Mouse (Mus musculus) midbrain, embryonic 10.5 days (tissue): ENCODE measurements around the gene Olfr474. TPM values are rescaled to one million over a fixed set of nuclear protein-coding genes. Genes with fewer than 3 reads are reported as not detected.
"Not testable (repeated sequence)": the region's sequence is repeated elsewhere in the genome, so short reads cannot be mapped to it uniquely, and the experiment has no call there.

Source experiments
- DNase-seq: peaks from one replicate; pipeline ENCODE4 v3.0.0-alpha.2; 2017; ENCODE audit warnings: low spot score
- H3K27ac ChIP-seq: fragments of 300-500 bp; sonication (generic); replicated peaks from 2 replicates; pipeline ENCODE4 v1.5.1; 2016; ENCODE audit warnings: mild to moderate bottlenecking
- H3K27me3 ChIP-seq: fragments of 300-500 bp; sonication (generic); 2 replicates; pipeline ENCODE4 v1.6.1; 2016; ENCODE audit warnings: low read depth, mild to moderate bottlenecking; ENCODE audit not compliant: poor library complexity, severe bottlenecking
- H3K36me3 ChIP-seq: fragments of 300-500 bp; sonication (generic); 2 replicates; pipeline ENCODE4 v1.6.1; 2016; ENCODE audit warnings: mild to moderate bottlenecking, moderate library complexity
- H3K4me1 ChIP-seq: fragments of 300-500 bp; sonication (generic); 2 replicates; pipeline ENCODE4 v1.6.1; 2016
- H3K4me3 ChIP-seq: fragments of 300-500 bp; sonication (generic); 2 replicates; pipeline ENCODE4 v1.5.1; 2016; ENCODE audit warnings: mild to moderate bottlenecking, moderate library complexity
- H3K9me3 ChIP-seq: fragments of 300-500 bp; sonication (generic); replicated peaks from 2 replicates; pipeline ENCODE4 v1.6.1; 2016; ENCODE audit warnings: mild to moderate bottlenecking
- WGBS: fragments of 180-500 bp; shearing (Covaris S2); methylation state at CpG from one replicate; pipeline ENCODE4 v1.1.7; 2016; 5-methylcytosine and 5-hydroxymethylcytosine counted together
- polyA plus RNA-seq: library from polyadenylated mRNA; unstranded; fragments of >200 nt; fragmentation: Nextera tagmentation; extraction: Ambion mirVana; gene quantifications from 2 replicates; pipeline ENCODE4 v1.2.1, GENCODE M21; 2016

The Olfr474 gene
- polyA plus RNA-seq: not detected in 2 replicates

DNA sequence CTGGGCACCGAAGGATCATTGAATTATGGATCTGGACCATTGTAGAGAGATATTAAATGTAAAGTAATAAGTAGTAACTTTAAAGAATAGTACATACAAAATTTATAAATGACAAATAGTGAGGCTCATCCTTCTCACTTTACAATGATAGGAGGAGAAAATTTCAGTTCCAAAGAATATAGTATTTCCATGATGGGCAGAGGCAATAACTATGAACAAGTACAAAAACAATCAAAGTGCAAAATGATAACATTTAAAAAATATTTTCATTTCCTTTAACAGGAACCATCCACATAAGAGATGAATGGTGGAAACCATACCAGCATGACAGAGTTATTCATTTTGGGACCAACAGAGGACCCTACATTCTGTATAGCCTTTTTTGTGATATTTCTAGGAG, at the start of gene Olfr474:
Olfr474 (plus strand) TSS at position 301 of the 400 bp plus-strand sequence.
- Histone ChIP-seq H3K36me3 (no peaks in the 10 kb centered on the region), H3K27me3 (no peaks in the 10 kb centered on the region), H3K4me1 (no peaks in the 10 kb centered on the region), H3K27ac (no peak within 1 kb of the TSS), H3K4me3 (no peak within 1 kb of the TSS), H3K9me3 (peaks cover 7% of the 10 kb centered on the region; the same call in 1 of the 2 replicates)
- DNase-seq: no peak
- 91% methylated on average over 1 of the region's 1 CpGs for WGBS

GRCm38 (mm10) chr7:107930146-107930545, 24.3 kb upstream of the Olfr474 start, which contains the start of gene Olfr473:
TSS of gene Olfr473 (plus strand) at chr7:107930446.
- Histone ChIP-seq H3K36me3 (no peaks in the 10 kb centered on the region), H3K27me3 (no peaks in the 10 kb centered on the region), H3K4me3 (no peak within 1 kb of the TSS), H3K4me1 (no peaks in the 10 kb centered on the region), H3K27ac (no peak within 1 kb of the TSS), H3K9me3 (no peaks in the 10 kb centered on the region)
- 93% methylated on average over 1 of the region's 1 CpGs for WGBS
- DNase-seq: no peak

DNA sequence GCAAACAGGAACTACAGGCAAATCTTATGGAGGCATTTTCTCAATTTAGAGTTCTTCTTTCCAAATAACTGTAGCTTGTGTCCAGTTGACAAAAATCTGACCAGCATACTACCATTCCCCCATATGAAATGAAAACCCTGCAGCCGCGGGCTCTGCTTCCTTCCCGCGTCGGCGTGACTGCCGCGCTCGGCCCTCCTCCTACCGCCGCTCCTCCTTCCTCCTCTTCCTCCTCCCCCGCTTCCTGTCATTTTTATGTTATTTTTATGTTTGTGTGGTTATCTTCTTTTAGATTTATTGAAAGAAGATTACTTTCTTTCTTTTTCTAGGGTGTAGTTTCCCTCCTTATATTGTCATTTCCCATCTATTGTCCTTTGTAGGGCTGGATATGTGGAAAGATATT, 1.9 kb upstream of the Olfr474 start:
- not testable (repeated sequence) for H3K4me3 ChIP-seq, DNase-seq, H3K4me1 ChIP-seq, H3K27me3 ChIP-seq, H3K27ac ChIP-seq, H3K9me3 ChIP-seq, H3K36me3 ChIP-seq
- WGBS: 98% methylated on average over 12 of the region's 12 CpGs

DNA sequence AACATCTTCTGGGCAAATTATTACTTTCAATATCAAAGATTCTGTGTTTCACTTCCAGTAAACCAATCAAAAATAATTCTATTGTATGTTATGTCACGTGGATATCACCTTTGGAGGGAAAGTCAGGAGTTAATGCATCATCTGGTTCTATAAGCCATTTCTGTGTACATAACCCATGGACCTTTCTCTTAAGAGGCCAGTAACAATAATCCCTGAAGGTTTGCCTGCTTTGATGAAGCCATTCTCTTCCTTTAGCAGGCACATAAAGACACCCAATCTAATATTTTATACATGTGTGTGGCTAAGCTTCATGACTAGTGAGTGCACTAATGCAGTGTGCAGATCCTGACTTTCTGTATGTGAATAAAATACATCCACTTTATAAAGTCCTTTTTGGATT, 10.1 kb downstream of the Olfr474 start, which contains the start of gene Olfr476:
Olfr476 (plus strand) TSS at position 301 of the 400 bp plus-strand sequence.
- DNase-seq: no peak
- no peaks in the 10 kb centered on the region for H3K9me3 ChIP-seq
- H3K27ac ChIP-seq: no peak within 1 kb of the TSS
- H3K27me3 ChIP-seq: no peaks in the 10 kb centered on the region
- no peaks in the 10 kb centered on the region for H3K4me1 ChIP-seq
- WGBS: 69% methylated on average over 1 of the region's 1 CpGs
- H3K4me3 ChIP-seq: no peak within 1 kb of the TSS
- no peaks in the 10 kb centered on the region for H3K36me3 ChIP-seq

- Histone ChIP-seq H3K27ac (no peak within 1 kb of the TSS), H3K4me1 (no peaks in the 10 kb centered on the region)
- 81% methylated on average over 2 of the region's 2 CpGs for WGBS
Observed at GRCm38 (mm10) chr7:107986393-107986792, 31.9 kb downstream of the Olfr474 start, which contains the start of gene Olfr477. TSS of gene Olfr477 (plus strand) at chr7:107986693.

More at GRCm38 (mm10) chr7:107986393-107986792, 31.9 kb downstream of the Olfr474 start, which contains the start of gene Olfr477:
- no peak within 1 kb of the TSS for H3K4me3 ChIP-seq
- DNase-seq: no peak
- H3K9me3 ChIP-seq: no peaks in the 10 kb centered on the region
- no peaks in the 10 kb centered on the region for H3K27me3 ChIP-seq
- no peaks in the 10 kb centered on the region for H3K36me3 ChIP-seq

Other genes starting within 250 kb of the Olfr474 start
- gene Cyb5r2, start 196.6 kb upstream of the Olfr474 start, polyA plus RNA-seq: 0.39 and 0.40 TPM in 2 replicates
- not detected in 2 replicates for gene Ovch2, start 153.4 kb upstream of the Olfr474 start, polyA plus RNA-seq
- not detected in 2 replicates for gene Olfr467, start 142.4 kb upstream of the Olfr474 start, polyA plus RNA-seq
- not detected in 2 replicates for gene Olfr469, start 129.1 kb upstream of the Olfr474 start, polyA plus RNA-seq
- not detected in 2 replicates for gene Olfr470, start 107.2 kb upstream of the Olfr474 start, polyA plus RNA-seq
- gene Olfr472, start 56.7 kb upstream of the Olfr474 start, polyA plus RNA-seq: 0.02 TPM in 1 of 2 replicates, not detected in the other
- gene Olfr473, start 24.2 kb upstream of the Olfr474 start, polyA plus RNA-seq: not detected in 2 replicates
- not detected in 2 replicates for gene Olfr476, start 10.2 kb downstream of the Olfr474 start, polyA plus RNA-seq
- not detected in 2 replicates for gene Olfr477, start 32.0 kb downstream of the Olfr474 start, polyA plus RNA-seq
- gene Olfr478, start 79.3 kb downstream of the Olfr474 start, polyA plus RNA-seq: not detected in 2 replicates
- not detected in 2 replicates for gene Olfr479, start 96.0 kb downstream of the Olfr474 start, polyA plus RNA-seq
- not detected in 2 replicates for gene Olfr480, start 112.7 kb downstream of the Olfr474 start, polyA plus RNA-seq
- not detected in 2 replicates for gene Olfr481, start 125.2 kb downstream of the Olfr474 start, polyA plus RNA-seq
- 0.05 TPM in 1 of 2 replicates, not detected in the other for gene Olfr482, start 142.9 kb downstream of the Olfr474 start, polyA plus RNA-seq
- not detected in 2 replicates for gene Olfr483, start 146.2 kb downstream of the Olfr474 start, polyA plus RNA-seq
- not detected in 2 replicates for gene Olfr484, start 172.8 kb downstream of the Olfr474 start, polyA plus RNA-seq
- gene Olfr485, start 205.2 kb downstream of the Olfr474 start, polyA plus RNA-seq: not detected in 2 replicates
- not detected in 2 replicates for gene Olfr486, start 218.1 kb downstream of the Olfr474 start, polyA plus RNA-seq